Mouse (Mus musculus): ENCODE measurements around the gene Gje1.

- TF ChIP-seq CTCF (IDR thresholded peaks at IDR 0.05; ENCODE audit: low read depth, low read length) (no peak), POLR2A (IDR thresholded peaks at IDR 0.05; ENCODE audit: extremely low read depth, insufficient read depth, low read length) (no peak)
These were observed 51.9 kb downstream of the Gje1 start for GRCm38 (mm10) chr10:14666147-14666546.

Data from liver, adult 2 months (tissue).